Mouse (Mus musculus): ENCODE data around the gene Mroh9. TPM values are rescaled to one million over a fixed set of nuclear protein-coding genes. Genes with fewer than 3 reads are reported as not detected.

Gene Mroh9
- polyA plus RNA-seq, 1 experiment from 2014 or later = not detected

DNA sequence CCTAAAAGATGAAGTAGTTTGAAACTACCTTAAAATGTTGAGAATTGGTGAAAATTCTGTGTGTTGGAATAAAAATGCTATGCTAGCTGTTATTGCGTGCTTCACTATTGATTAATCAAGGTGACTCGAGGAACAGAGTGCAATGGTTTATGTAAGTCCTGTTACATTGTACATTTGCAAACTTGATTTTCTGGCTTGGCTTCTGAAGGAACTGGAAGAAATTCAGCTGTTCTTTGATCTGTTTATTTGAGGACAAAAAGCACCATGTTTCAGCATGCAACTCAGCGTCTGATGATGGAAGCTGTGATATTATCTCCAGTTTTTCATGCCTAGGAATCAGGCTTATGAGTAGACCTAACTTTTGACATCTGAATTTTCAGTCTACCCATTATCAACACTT is 97.9 kb downstream of the Mroh9 start:
- Histone ChIP-seq H3K36me3 (ENCODE audit: control insufficient read depth, insufficient read depth, low read length) (no peaks in the 10 kb centered on the region), H3K27me3 (replicated peaks; ENCODE audit: control insufficient read depth, insufficient read depth, low read length) (no peaks in the 10 kb centered on the region), H3K4me1 (ENCODE audit: control insufficient read depth, insufficient read depth, low read length) (no peaks in the 10 kb centered on the region), H3K4me2 (ENCODE audit: low read length) (no peak overlapping the region), H3K4me3 (ENCODE audit: low read depth, low read length) (no peak overlapping the region), H3K27ac (ENCODE audit: low read depth, low read length) (no peak overlapping the region), H3K9me3 (replicated peaks; ENCODE audit: control insufficient read depth, low read length) (no peaks in the 10 kb centered on the region), H3K9ac (ENCODE audit: low read length) (no peak overlapping the region)
- 86% methylated on average over 3 of the region's 3 CpGs for WGBS
- ATAC-seq (no peak), DNase-seq (ENCODE audit: low spot score) (no peak)

DNA sequence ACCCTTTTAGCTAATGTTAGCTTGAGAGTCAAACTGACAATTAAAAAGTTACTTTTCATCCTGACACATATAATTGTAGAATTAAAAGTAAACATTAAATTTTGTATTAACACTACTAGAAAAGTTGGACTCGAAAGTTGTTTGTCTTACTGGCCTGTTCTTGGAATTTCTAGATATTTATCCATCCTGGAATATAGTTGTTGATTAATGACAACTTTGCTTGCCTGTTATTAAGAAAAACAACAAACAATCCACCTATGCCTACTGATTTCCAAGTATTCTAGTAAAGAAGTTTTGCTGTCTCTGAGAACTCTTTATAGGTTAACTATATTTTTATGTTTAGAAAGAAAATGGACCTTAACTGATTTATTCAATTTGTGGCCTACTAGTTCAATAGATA is 98.7 kb downstream of the Mroh9 start:
- no peaks in the 10 kb centered on the region for H3K4me1 ChIP-seq (ENCODE audit: control insufficient read depth, insufficient read depth, low read length)
- no peaks in the 10 kb centered on the region for H3K36me3 ChIP-seq (ENCODE audit: control insufficient read depth, insufficient read depth, low read length)
- H3K9ac ChIP-seq (ENCODE audit: low read length) = no peak overlapping the region
- no peak overlapping the region for H3K27ac ChIP-seq (ENCODE audit: low read depth, low read length)
- no peak overlapping the region for H3K4me2 ChIP-seq (ENCODE audit: low read length)
- H3K9me3 ChIP-seq (replicated peaks; ENCODE audit: control insufficient read depth, low read length) = no peaks in the 10 kb centered on the region
- DNase-seq (ENCODE audit: low spot score) = no peak
- H3K27me3 ChIP-seq (replicated peaks; ENCODE audit: control insufficient read depth, insufficient read depth, low read length) = no peaks in the 10 kb centered on the region
- no peak for ATAC-seq
- 96% methylated on average over 1 of the region's 1 CpGs for WGBS
- no peak overlapping the region for H3K4me3 ChIP-seq (ENCODE audit: low read depth, low read length)

GRCm38 (mm10) chr1:162986121-162986748 is 99.2 kb downstream of the Mroh9 start:
- Histone ChIP-seq H3K4me1 (ENCODE audit: control insufficient read depth, insufficient read depth, low read length) (no peaks in the 10 kb centered on the region), H3K9me3 (replicated peaks; ENCODE audit: control insufficient read depth, low read length) (no peaks in the 10 kb centered on the region), H3K4me2 (ENCODE audit: low read length) (no peak overlapping the region), H3K9ac (ENCODE audit: low read length) (no peak overlapping the region), H3K27me3 (replicated peaks; ENCODE audit: control insufficient read depth, insufficient read depth, low read length) (no peaks in the 10 kb centered on the region), H3K27ac (ENCODE audit: low read depth, low read length) (no peak overlapping the region), H3K4me3 (ENCODE audit: low read depth, low read length) (no peak overlapping the region), H3K36me3 (ENCODE audit: control insufficient read depth, insufficient read depth, low read length) (no peaks in the 10 kb centered on the region)
- 91% methylated on average over 2 of the region's 2 CpGs for WGBS
- DNase-seq (ENCODE audit: low spot score) = no peak
- no peak for ATAC-seq

DNA sequence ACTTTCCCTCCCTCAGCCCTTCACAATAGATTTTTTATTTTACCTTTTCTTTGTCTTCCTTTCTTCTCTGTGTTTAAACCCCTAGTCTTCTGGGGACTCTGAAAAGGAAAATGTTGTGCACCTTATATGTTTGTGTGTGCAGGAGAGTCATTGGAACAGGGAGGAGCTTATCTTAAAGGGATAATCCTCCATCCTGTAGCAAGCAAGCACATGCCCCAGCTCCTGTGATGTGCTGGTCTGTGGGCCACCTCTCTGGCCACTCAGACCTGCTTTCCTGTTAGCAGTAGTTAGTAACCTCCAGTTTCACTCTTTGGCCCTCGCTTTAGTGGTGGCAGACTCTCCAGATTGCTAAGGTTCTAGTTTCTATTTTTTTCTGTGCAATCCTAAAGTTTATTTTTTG is 101.0 kb downstream of the Mroh9 start, which contains the start of gene Fmo3:
Gene Fmo3, minus strand, starts transcription at position 101 of the 400 bp plus-strand sequence.
- no peak within 1 kb of the TSS for H3K27ac ChIP-seq (ENCODE audit: low read depth, low read length)
- H3K9ac ChIP-seq (ENCODE audit: low read length) = no peak within 1 kb of the TSS
- WGBS = 93% methylated on average over 1 of the region's 1 CpGs
- no peaks in the 10 kb centered on the region for H3K4me1 ChIP-seq (ENCODE audit: control insufficient read depth, insufficient read depth, low read length)
- no peaks in the 10 kb centered on the region for H3K36me3 ChIP-seq (ENCODE audit: control insufficient read depth, insufficient read depth, low read length)
- no peak for DNase-seq (ENCODE audit: low spot score)
- H3K9me3 ChIP-seq (replicated peaks; ENCODE audit: control insufficient read depth, low read length) = no peaks in the 10 kb centered on the region
- H3K4me2 ChIP-seq (ENCODE audit: low read length) = no peak within 1 kb of the TSS
- H3K27me3 ChIP-seq (replicated peaks; ENCODE audit: control insufficient read depth, insufficient read depth, low read length) = no peaks in the 10 kb centered on the region
- H3K4me3 ChIP-seq (ENCODE audit: low read depth, low read length) = no peak within 1 kb of the TSS
- ATAC-seq = no peak

Other genes starting within 250 kb of the Mroh9 start
- gene Fmo1, start 219.1 kb downstream of the Mroh9 start, polyA plus RNA-seq (2014; fragmentation: Nextera tagmentation; extraction: Ambion mirVana) = 18.1 and 24.8 TPM in 2 replicates
- gene Fmo2, start 186.9 kb downstream of the Mroh9 start, polyA plus RNA-seq (2014; fragmentation: Nextera tagmentation; extraction: Ambion mirVana) = 0.06 and 0.64 TPM in 2 replicates
- gene Fmo6, start 148.2 kb downstream of the Mroh9 start, polyA plus RNA-seq (2014; fragmentation: Nextera tagmentation; extraction: Ambion mirVana) = not detected in 2 replicates
- not detected in 2 replicates for gene Fmo3, start 101.1 kb downstream of the Mroh9 start, polyA plus RNA-seq (2014; fragmentation: Nextera tagmentation; extraction: Ambion mirVana)
- gene Prrx1, start 228.0 kb upstream of the Mroh9 start, polyA plus RNA-seq (2014; fragmentation: Nextera tagmentation; extraction: Ambion mirVana) = 4.7 and 5.1 TPM in 2 replicates